Mouse (Mus musculus) layer of hippocampus, adult 18-20 months (tissue): ENCODE measurements around the gene Exosc2. TPM values are rescaled to one million over a fixed set of nuclear protein-coding genes. Genes with fewer than 3 reads are reported as not detected.
"Not testable (repeated sequence)": the region's sequence is repeated elsewhere in the genome, so short reads cannot be mapped to it uniquely, and the experiment has no call there.

Experiments used
- DNase-seq, 2 experiments: peaks; one replicate each; pipeline ENCODE4 v3.0.0; 2022; ENCODE audit warnings: low spot score in 2 of 2
- total RNA-seq, 2 experiments: library from RNA; stranded (reverse); gene quantifications; 2 replicates each; pipeline ENCODE4 v1.2.3; 2021

Gene Exosc2
- total RNA-seq, 2 experiments from 2014 or later, result 21.8 to 22.3 TPM

DNA sequence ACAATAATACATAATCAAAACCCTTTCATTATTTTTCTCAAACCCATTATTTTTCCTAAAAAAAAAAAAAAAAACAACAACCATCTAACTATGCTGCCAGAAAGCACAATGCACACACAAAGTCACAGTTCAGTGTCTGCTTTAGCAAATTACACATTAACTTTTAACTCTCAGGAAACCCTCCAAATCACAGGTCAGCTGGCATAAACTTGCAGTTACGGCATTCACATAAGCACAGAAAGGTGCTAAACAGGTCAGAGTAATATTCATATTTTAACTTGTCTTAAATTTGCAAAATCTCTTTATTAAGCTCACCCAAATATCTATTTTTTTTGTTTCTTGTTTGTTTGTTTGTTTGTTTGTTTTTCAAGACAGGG lies 6.7 kb upstream of the Exosc2 start:
- DNase-seq, result no peak

DNA sequence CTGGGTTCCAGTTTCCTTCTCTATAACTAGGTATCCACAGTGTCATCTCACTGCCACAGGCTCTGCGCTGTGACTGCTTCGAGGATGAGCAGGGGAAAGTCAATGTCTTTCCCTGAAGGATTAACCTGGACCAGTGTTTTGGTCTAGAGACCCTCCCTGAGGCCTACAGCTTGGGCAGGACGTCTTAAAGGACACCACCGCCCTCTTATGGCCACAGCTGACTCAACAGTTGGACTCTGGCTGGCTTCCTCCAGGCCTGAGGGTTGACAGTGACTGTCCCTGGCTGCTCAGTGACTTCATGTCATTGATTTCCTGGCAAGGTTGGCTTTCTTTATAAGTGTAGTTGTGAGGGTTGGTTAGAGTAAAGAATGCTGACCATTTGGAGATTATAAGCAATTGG lies 3.2 kb upstream of the Exosc2 start:
- DNase-seq, result no peak

DNA sequence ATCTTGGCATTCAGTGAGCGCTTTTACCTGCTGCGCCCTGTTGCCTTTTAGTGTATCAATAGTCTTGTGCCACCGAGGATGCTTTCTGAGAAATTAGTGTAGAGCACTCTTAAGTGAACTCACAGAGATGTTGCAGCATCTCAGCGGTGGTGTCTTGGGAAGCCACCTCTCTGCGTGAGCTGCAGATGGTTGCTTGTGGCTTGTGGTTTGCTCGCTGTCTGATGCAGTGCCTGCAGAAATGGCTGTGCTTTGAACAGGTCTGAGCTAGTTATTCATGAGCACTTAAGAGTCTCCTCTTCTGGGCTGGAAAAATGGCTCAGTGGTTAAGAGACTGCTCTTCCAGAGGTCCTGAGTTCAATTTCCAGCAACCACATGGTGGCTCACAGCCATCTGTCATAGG lies 8.1 kb downstream of the Exosc2 start:
- no peak for DNase-seq

DNA sequence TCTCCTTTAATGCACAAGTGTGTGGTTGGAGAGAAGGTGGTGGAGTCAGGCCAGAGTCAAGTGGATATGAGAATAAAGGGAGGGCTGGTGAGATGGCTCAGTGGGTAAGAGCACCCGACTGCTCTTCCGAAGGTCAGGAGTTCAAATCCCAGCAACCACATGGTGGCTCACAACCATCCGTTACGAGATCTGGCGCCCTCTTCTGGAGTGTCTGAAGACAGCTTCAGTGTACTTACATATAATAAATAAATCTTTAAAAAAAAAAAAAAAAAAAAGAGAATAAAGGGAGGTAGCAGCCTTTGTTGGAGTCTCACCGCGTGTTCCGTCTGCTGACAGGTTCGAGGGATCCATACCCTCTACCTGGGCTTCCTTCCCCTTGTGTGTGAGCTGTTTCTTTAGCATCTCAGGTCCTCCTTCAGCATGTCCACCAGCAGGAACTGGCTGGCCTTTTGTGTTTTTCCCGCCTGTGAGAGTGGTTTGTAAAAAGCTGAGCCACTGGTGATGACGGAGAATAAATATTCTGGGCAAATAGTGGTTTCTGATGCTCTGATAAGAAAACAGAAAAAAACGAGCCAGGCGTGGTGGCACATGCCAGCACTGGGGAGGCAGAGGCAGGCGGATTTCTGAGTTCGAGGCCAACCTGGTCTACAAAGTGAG lies 10.7 kb downstream of the Exosc2 start:
- not testable (repeated sequence) for DNase-seq

DNA sequence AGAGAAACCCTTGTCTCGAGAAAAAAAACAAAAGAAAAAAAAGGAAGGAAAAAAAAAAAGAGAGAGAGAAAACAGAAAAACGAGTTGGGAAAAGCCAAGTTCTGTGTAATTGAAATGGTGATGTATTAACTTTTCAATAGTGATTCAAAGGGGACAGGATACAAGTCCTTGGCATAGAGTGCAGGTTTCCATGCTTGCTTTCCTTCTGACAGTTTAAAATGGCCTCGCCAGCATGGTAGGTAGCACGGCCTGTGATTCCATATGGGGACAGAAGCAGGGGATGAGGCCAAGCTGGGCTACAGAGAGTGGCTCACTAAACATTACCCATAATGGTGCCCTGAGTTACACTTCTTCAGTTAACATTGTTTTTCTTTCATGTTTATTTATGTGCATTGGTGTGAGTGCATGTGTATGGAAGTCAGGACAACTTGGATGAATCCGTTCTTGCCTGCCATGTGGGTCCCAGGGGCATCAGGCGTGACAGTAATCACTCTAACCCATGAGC lies 11.3 kb downstream of the Exosc2 start:
- no peak for DNase-seq

GRCm38 (mm10) chr2:31683666-31684065 lies 13.2 kb downstream of the Exosc2 start:
- peak; percentile 41 to 72 for DNase-seq

- peak; percentile 95 to 97 for DNase-seq
Measured at GRCm38 (mm10) chr2:31688074-31688925, 17.8 kb downstream of the Exosc2 start, which contains the start of gene Abl1. TSS of gene Abl1 (plus strand) at chr2:31688376.

DNA sequence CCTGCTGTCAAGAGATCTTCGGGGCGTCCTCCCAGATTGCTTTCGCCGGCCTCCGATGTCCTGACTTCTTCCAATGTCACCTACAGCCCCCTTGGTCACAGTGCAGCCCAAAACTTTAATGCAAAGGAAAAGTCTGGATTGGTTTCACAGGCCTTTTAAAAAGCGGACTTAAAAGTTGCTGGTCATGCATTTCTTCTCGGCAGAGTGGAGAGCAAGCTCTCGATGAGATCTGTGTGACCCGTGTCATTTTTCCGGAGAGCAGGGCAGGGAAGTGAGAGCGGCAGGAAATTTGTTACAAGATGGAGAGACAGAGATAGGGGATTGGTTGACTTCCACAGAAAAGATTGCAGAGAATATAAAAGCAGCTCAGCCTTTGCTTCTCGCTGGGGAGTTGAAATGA lies 18.5 kb downstream of the Exosc2 start:
- DNase-seq, result no peak

DNA sequence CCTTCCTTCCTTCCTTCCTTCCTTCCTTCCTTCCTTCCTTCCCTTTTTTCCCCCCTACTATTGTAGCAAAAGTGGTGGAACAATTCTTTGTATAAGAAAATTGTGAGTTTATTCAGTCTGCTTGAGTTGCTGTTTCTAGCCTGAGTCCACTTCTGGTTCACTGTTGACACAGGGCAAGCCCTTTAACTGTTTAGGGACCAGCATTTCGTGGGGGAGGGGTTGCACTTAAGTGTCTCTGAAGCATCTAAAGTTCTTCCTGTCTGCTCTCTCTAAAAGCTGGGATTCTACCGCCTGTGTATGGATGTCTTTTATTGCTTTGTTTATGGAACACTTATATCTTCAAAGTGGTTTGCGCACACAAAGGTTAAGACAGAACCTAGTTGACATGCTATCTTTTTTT lies 19.5 kb downstream of the Exosc2 start:
- DNase-seq, result no peak

GRCm38 (mm10) chr2:31698209-31698608 lies 27.7 kb downstream of the Exosc2 start:
- no peak for DNase-seq

DNA sequence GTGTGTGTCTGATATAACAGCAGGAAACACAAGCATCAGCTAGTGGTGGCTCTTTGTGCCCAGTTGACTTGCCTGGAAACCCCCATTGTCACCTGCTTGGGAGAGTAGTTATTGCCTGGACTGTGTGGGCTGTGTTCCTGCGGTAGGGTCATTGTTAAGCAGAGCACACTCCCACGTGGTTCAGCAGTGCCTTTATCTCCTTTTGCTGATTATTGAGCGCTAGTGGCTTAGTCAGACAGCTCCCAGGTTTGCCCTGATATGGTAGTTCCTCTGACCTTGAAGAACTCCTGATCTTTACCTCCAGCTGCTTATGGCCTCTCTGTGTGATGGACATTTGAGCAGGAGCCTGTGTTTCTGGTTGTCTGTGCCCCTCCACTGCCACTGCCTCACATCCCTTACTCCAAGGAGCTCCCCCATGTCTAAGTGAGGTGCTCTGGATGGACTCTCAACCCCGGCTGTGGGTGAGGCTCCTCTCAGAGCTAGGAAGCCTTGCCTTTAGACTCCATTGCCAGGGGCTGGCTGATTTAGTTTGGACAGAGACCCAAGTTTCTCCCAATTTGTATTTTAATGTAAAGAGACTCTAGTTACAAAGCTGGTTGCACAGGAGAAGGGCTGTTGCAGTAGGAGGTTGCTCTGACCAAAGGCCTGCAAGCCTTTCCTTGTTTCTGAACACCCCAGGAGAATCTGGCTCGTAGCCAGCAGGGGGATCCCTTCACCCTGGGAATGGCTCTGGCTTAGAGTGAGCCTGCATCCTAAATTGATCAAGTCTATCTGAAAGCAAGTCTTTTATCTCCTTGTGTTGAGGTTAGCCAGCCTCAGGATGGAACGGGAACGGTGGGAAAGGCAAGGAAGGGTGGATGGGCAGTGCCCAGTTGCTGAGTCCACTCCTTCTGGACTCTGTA lies 30.3 kb downstream of the Exosc2 start:
- no peak for DNase-seq

GRCm38 (mm10) chr2:31703226-31703625 lies 32.7 kb downstream of the Exosc2 start:
- no peak for DNase-seq

- no peak for DNase-seq
Measured at GRCm38 (mm10) chr2:31705914-31706313, 35.4 kb downstream of the Exosc2 start.

- no peak for DNase-seq
Measured at GRCm38 (mm10) chr2:31706531-31706930, 36.0 kb downstream of the Exosc2 start.

GRCm38 (mm10) chr2:31712716-31713115 lies 42.2 kb downstream of the Exosc2 start:
- DNase-seq, result no peak

GRCm38 (mm10) chr2:31713813-31714212 lies 43.3 kb downstream of the Exosc2 start:
- no peak for DNase-seq

GRCm38 (mm10) chr2:31714780-31715179 lies 44.3 kb downstream of the Exosc2 start:
- DNase-seq, result no peak

GRCm38 (mm10) chr2:31715985-31716384 lies 45.5 kb downstream of the Exosc2 start:
- peak; percentile 67 to 72 for DNase-seq

GRCm38 (mm10) chr2:31719202-31719880 lies 48.8 kb downstream of the Exosc2 start:
- DNase-seq, result no peak

GRCm38 (mm10) chr2:31719944-31720343 lies 49.4 kb downstream of the Exosc2 start:
- DNase-seq, result no peak

GRCm38 (mm10) chr2:31720783-31721182 lies 50.3 kb downstream of the Exosc2 start:
- peak in 1 of 2 experiments; percentile 53 for DNase-seq
